Mouse (Mus musculus): ENCODE results near the gene Zc3h4.

GRCm38 (mm10) chr7:16387160-16388041 is 13.3 kb upstream of the Zc3h4 start, which contains the start of gene Sae1:
- TF ChIP-seq POLR2A (IDR thresholded peaks at IDR 0.05; ENCODE audit: control insufficient read depth in 1 of 2, insufficient read depth in 1 of 2, low read depth in 1 of 2, low read length in 2 of 2, poor library complexity in 1 of 2) (peak; percentile 76 to 86), EP300 (IDR thresholded peaks at IDR 0.05; ENCODE audit: low read depth in 1 of 2, low read length in 2 of 2) (no peak), CTCF (IDR thresholded peaks at IDR 0.05 in 2 of 3, conservative IDR thresholded peaks at IDR 0.05 in 1 of 3; ENCODE audit: control insufficient read depth in 1 of 3, insufficient read depth in 1 of 3, low read depth in 2 of 3, low read length in 3 of 3, poor library complexity in 1 of 3, severe bottlenecking in 1 of 3) (no peak), UBTF (IDR thresholded peaks at IDR 0.05; ENCODE audit: borderline replicate concordance, insufficient read depth, low read depth, low read length) (no peak), POLR2AphosphoS2 (IDR thresholded peaks at IDR 0.05; ENCODE audit: low read length) (peak; percentile 67; the same call in 1 of the 2 replicates), NELFE (IDR thresholded peaks at IDR 0.05; ENCODE audit: low read depth, low read length) (peak; percentile 93), MXI1 (IDR thresholded peaks at IDR 0.05; ENCODE audit: low read depth, low read length) (peak; percentile 98), ZNF384 (IDR thresholded peaks at IDR 0.05; ENCODE audit: low read depth, low read length) (peak; percentile 95)
